ENCODE assay signal across 16 mouse cellular contexts in genomic region chr17:84933968-84934367, GRCm38 (mm10). TPM values are rescaled to one million over a fixed set of nuclear protein-coding genes. Genes with fewer than 3 reads are reported as not detected.
A peak's percentile ranks its signal among the peaks of the same experiment; 100 is the strongest.
DNase-seq lines count a peak whose midpoint lies in the region; ATAC-seq lines count a peak whose summit lies in the region.
"Had no signal": no experiment of that assay in that cellular context is flagged by ENCODE, and none has a peak within 500 bp of the region (broad histone marks: within the 10 kb centered on the region; RNA-seq: fewer than 3 reads in every experiment).

No protein-coding gene starts in this region.

- H3K27ac ChIP-seq in liver, embryonic 13.5 days, result peak overlapping the region; percentile 97
- H3K27ac ChIP-seq: forebrain, embryonic 13.5 days; limb, embryonic 10.5 days; midbrain, embryonic 12.5 days had no signal

- DNase-seq in CD4-positive, CD25-positive, alpha-beta regulatory T cell, adult 2 months (ENCODE audit: low read depth, low spot score), result peak; percentile 34
- peak; percentile 82 for DNase-seq in liver, embryonic 13.5 days
- DNase-seq in spleen, postnatal 4 days (ENCODE audit: low spot score in 2 of 2), result peak; percentile 74 to 76
- no peak for DNase-seq in urinary bladder, adult 2 months (ENCODE audit: low spot score)
- no peak for DNase-seq in thymus, postnatal 0 days (ENCODE audit: low spot score)
- no peak for DNase-seq in gastrocnemius, postnatal 10 days
- DNase-seq: adrenal gland, postnatal 36 days; cerebellum, adult 11-12 months; kidney, postnatal 14 days; lung, postnatal 10 days had no signal

- peak overlapping the region; percentile 38 for H3K4me3 ChIP-seq in liver, embryonic 13.5 days (replicated peaks)
- H3K4me3 ChIP-seq: forebrain, embryonic 13.5 days; limb, embryonic 10.5 days; midbrain, embryonic 12.5 days had no signal

- H3K27me3 ChIP-seq in liver, embryonic 13.5 days, result no peaks in the 10 kb centered on the region
- H3K27me3 ChIP-seq: forebrain, embryonic 13.5 days; midbrain, embryonic 12.5 days had no signal

- 11% methylated on average over 5 of the region's 5 CpGs for WGBS in liver, embryonic 13.5 days (ENCODE audit: insufficient replicate concordance)

- peak overlapping the region; percentile 70 for H3K9ac ChIP-seq in liver, embryonic 13.5 days
- H3K9ac ChIP-seq: forebrain, embryonic 13.5 days; midbrain, embryonic 12.5 days had no signal

- H3K36me3 ChIP-seq in liver, embryonic 13.5 days, result peaks cover 6% of the 10 kb centered on the region; the same call in 1 of the 2 replicates
- H3K36me3 ChIP-seq: limb, embryonic 10.5 days; midbrain, embryonic 12.5 days had no signal

- peak overlapping the region; percentile 64 for H3K4me2 ChIP-seq in liver, embryonic 13.5 days
- H3K4me2 ChIP-seq: forebrain, embryonic 13.5 days; midbrain, embryonic 12.5 days had no signal

- peaks cover 13% of the 10 kb centered on the region for H3K9me3 ChIP-seq in liver, embryonic 13.5 days (replicated peaks)
- H3K9me3 ChIP-seq: limb, embryonic 10.5 days; midbrain, embryonic 12.5 days had no signal

- no peak for ATAC-seq in CD4-positive, CD25-positive, alpha-beta regulatory T cell, adult 4 months
- ATAC-seq in common myeloid progenitor, adult 5-6 weeks (replicated peaks; ENCODE audit: low read depth, poor library complexity, severe bottlenecking), result peak; percentile 99
- ATAC-seq in liver, embryonic 13.5 days (ENCODE audit: low read depth), result peak; percentile 98
- ATAC-seq: forebrain, embryonic 13.5 days; hindbrain, embryonic 16.5 days had no signal

- peaks cover 47% of the 10 kb centered on the region for H3K4me1 ChIP-seq in liver, embryonic 13.5 days (replicated peaks)
- H3K4me1 ChIP-seq: forebrain, embryonic 13.5 days; midbrain, embryonic 12.5 days had no signal

RNA-seq across cellular contexts. Expression of gene Ppm1b, which starts 22.6 kb away (rescaled TPM):
- 10 to 100 TPM; 13.9 to 27.5 TPM for polyA plus RNA-seq in CD4-positive, CD25-positive, alpha-beta regulatory T cell, adult 4 months (2017; shearing (Covaris generic))
- total RNA-seq in common myeloid progenitor, adult 5-6 weeks (2017), result 57.1 and 62.8 TPM in 2 replicates
- polyA plus RNA-seq in liver, embryonic 13.5 days (2015; fragmentation: Nextera tagmentation; extraction: Ambion mirVana), result 47.2 and 55.0 TPM in 2 replicates
- 55.2 and 63.3 TPM in 2 replicates for polyA plus RNA-seq in urinary bladder, adult 2 months (2012; rRNA removed)
- polyA plus RNA-seq in thymus, postnatal 0 days (2015; fragmentation: Nextera tagmentation; extraction: Ambion mirVana), result 61.0 and 72.9 TPM in 2 replicates
- 100 to 1,000 TPM; 139 to 151 TPM for total RNA-seq in gastrocnemius, postnatal 10 days (2021)

Comparison
In these comparisons a context has a peak if more than half of its experiments do, and no peak if none do; other contexts are left out.
1. DNase-seq: peak in CD4-positive, CD25-positive, alpha-beta regulatory T cell, adult 2 months (single experiment), liver, embryonic 13.5 days (single experiment) and spleen, postnatal 4 days (2 of 2); none in urinary bladder, adult 2 months (single experiment), thymus, postnatal 0 days (single experiment) and gastrocnemius, postnatal 10 days (single experiment).